Mouse (Mus musculus): ENCODE results near the gene Phf11b. TPM values are rescaled to one million over a fixed set of nuclear protein-coding genes. Genes with fewer than 3 reads are reported as not detected.

Phf11b gene
- 35.6 TPM for total RNA-seq (2023)

GRCm38 (mm10) chr14:59341189-59341588 is at the start of gene Phf11b:
TSS of gene Phf11b (minus strand) at chr14:59341351.

GRCm38 (mm10) chr14:59365244-59365644 is 24.1 kb upstream of the Phf11b start, which contains the start of gene Phf11d:
TSS of gene Phf11d (minus strand) at chr14:59365470.

GRCm38 (mm10) chr14:59297391-59297790 is 43.8 kb downstream of the Phf11b start, which contains the start of gene Phf11a:
TSS of gene Phf11a (minus strand) at chr14:59297522.

Other genes with a start within 250 kb of the Phf11b start
- not detected for gene 1700129C05Rik, start 198.5 kb downstream of the Phf11b start, total RNA-seq (2023)
- not detected for gene Gm5142, start 162.6 kb downstream of the Phf11b start, total RNA-seq (2023)
- 98.0 TPM for gene Rcbtb1, start 140.1 kb downstream of the Phf11b start, total RNA-seq (2023)
- 4.9 TPM for gene Gm6904, start 81.1 kb downstream of the Phf11b start, total RNA-seq (2023)
- gene Phf11a, start 43.8 kb downstream of the Phf11b start, total RNA-seq (2023), result 5.5 TPM
- 8.4 TPM for gene Phf11d, start 24.1 kb upstream of the Phf11b start, total RNA-seq (2023)
- 13.4 TPM for gene Phf11c, start 54.0 kb upstream of the Phf11b start, total RNA-seq (2023)
- gene Setdb2, start 99.5 kb upstream of the Phf11b start, total RNA-seq (2023), result 37.7 TPM
- 28.3 TPM for gene Cab39l, start 99.6 kb upstream of the Phf11b start, total RNA-seq (2023)

All from CD4-positive naive resting alpha-beta T cell, adult 57 days (primary cell).